Mouse (Mus musculus): ENCODE results near the gene Tra2b. TPM values are rescaled to one million over a fixed set of nuclear protein-coding genes. Genes with fewer than 3 reads are reported as not detected.
A peak's percentile ranks its signal among the peaks of the same experiment; 100 is the strongest.
"Not testable (repeated sequence)": the region's sequence is repeated elsewhere in the genome, so short reads cannot be mapped to it uniquely, and the experiment has no call there.

Gene Tra2b
- total RNA-seq, 1 experiment, result 249 TPM

- in situ Hi-C loops (cut with MboI; ENCODE audit: low sequenced_read_pairs in 2 of 2, unreplicated experiment in 2 of 2); H3K36me3 ChIP-seq (ENCODE audit: control insufficient read depth, insufficient read depth, low read length, poor library complexity, severe bottlenecking); DNase-seq (ENCODE audit: low read depth, low spot score); H3K27ac ChIP-seq (ENCODE audit: insufficient read depth, low read depth, low read length, poor library complexity, severe bottlenecking); H3K4me3 ChIP-seq (ENCODE audit: insufficient read depth in 1 of 2, low read depth in 1 of 2, low read length in 2 of 2, poor library complexity in 1 of 2, severe bottlenecking in 1 of 2); H3K4me1 ChIP-seq (ENCODE audit: control insufficient read depth in 2 of 2, insufficient read depth in 2 of 2, low read length in 2 of 2, poor library complexity in 1 of 2); H3K9ac ChIP-seq (ENCODE audit: insufficient read depth, low read depth, low read length, poor library complexity, severe bottlenecking); H3K9me3 ChIP-seq (ENCODE audit: control insufficient read depth, insufficient read depth, low read depth, low read length): not testable (repeated sequence)
- TF ChIP-seq ZNF384 (IDR thresholded peaks at IDR 0.05; ENCODE audit: low read depth, low read length), result peak; percentile 94
Measured at GRCm38 (mm10) chr16:22238402-22238801, 27.4 kb downstream of the Tra2b start.

- Histone ChIP-seq H3K9ac (ENCODE audit: insufficient read depth, low read depth, low read length, poor library complexity, severe bottlenecking) (no peak overlapping the region), H3K36me3 (ENCODE audit: control insufficient read depth, insufficient read depth, low read length, poor library complexity, severe bottlenecking) (peaks cover 2% of the 10 kb centered on the region; the same call in 1 of the 2 replicates), H3K27ac (ENCODE audit: insufficient read depth, low read depth, low read length, poor library complexity, severe bottlenecking) (no peak overlapping the region), H3K9me3 (ENCODE audit: control insufficient read depth, insufficient read depth, low read depth, low read length) (no peaks in the 10 kb centered on the region), H3K4me1 (ENCODE audit: control insufficient read depth in 2 of 2, insufficient read depth in 2 of 2, low read length in 2 of 2, poor library complexity in 1 of 2) (peaks cover 2 to 7% of the 10 kb centered on the region in 2 experiments; a peak in 3 of 4 replicates), H3K4me3 (ENCODE audit: insufficient read depth in 1 of 2, low read depth in 1 of 2, low read length in 2 of 2, poor library complexity in 1 of 2, severe bottlenecking in 1 of 2) (no peak overlapping the region)
- TF ChIP-seq ZNF384 (IDR thresholded peaks at IDR 0.05; ENCODE audit: low read depth, low read length) (no peak), CHD2 (IDR thresholded peaks at IDR 0.05; ENCODE audit: low read depth, low read length) (no peak), HCFC1 (IDR thresholded peaks at IDR 0.05; ENCODE audit: borderline replicate concordance, insufficient read depth, low read length) (no peak), MAFK (IDR thresholded peaks at IDR 0.05; ENCODE audit: insufficient read depth, low read depth, low read length) (no peak), ZC3H11A (IDR thresholded peaks at IDR 0.05; ENCODE audit: borderline replicate concordance, low read depth, low read length) (no peak)
- DNase-seq (ENCODE audit: low read depth, low spot score), result no peak
- in situ Hi-C loops (cut with MboI; ENCODE audit: low sequenced_read_pairs in 2 of 2, unreplicated experiment in 2 of 2), result no loop called here
Measured at GRCm38 (mm10) chr16:22236814-22237213, 29.0 kb downstream of the Tra2b start.

- in situ Hi-C loops (cut with MboI; ENCODE audit: low sequenced_read_pairs in 2 of 2, unreplicated experiment in 2 of 2), result no loop called here
- no peak for TF ChIP-seq HCFC1 (IDR thresholded peaks at IDR 0.05; ENCODE audit: borderline replicate concordance, insufficient read depth, low read length)
- TF ChIP-seq ZC3H11A (IDR thresholded peaks at IDR 0.05; ENCODE audit: borderline replicate concordance, low read depth, low read length), result no peak
- no peak for TF ChIP-seq CHD2 (IDR thresholded peaks at IDR 0.05; ENCODE audit: low read depth, low read length)
- no peak for TF ChIP-seq MAFK (IDR thresholded peaks at IDR 0.05; ENCODE audit: insufficient read depth, low read depth, low read length)
- TF ChIP-seq ZNF384 (IDR thresholded peaks at IDR 0.05; ENCODE audit: low read depth, low read length), result no peak
- no peak overlapping the region for H3K27ac ChIP-seq (ENCODE audit: insufficient read depth, low read depth, low read length, poor library complexity, severe bottlenecking)
- no peaks in the 10 kb centered on the region for H3K36me3 ChIP-seq (ENCODE audit: control insufficient read depth, insufficient read depth, low read length, poor library complexity, severe bottlenecking)
- DNase-seq (ENCODE audit: low read depth, low spot score), result peak; percentile 44
- H3K9ac ChIP-seq (ENCODE audit: insufficient read depth, low read depth, low read length, poor library complexity, severe bottlenecking), result no peak overlapping the region
- H3K4me3 ChIP-seq (ENCODE audit: insufficient read depth in 1 of 2, low read depth in 1 of 2, low read length in 2 of 2, poor library complexity in 1 of 2, severe bottlenecking in 1 of 2), result no peak overlapping the region
- H3K9me3 ChIP-seq (ENCODE audit: control insufficient read depth, insufficient read depth, low read depth, low read length), result no peaks in the 10 kb centered on the region
- H3K4me1 ChIP-seq (ENCODE audit: control insufficient read depth in 2 of 2, insufficient read depth in 2 of 2, low read length in 2 of 2, poor library complexity in 1 of 2), result peaks cover 2 to 7% of the 10 kb centered on the region in 2 experiments; a peak in 3 of 4 replicates
Measured at GRCm38 (mm10) chr16:22234535-22234934, 31.3 kb downstream of the Tra2b start.

- H3K9me3 ChIP-seq (ENCODE audit: control insufficient read depth, insufficient read depth, low read depth, low read length); DNase-seq (ENCODE audit: low read depth, low spot score); H3K4me3 ChIP-seq (ENCODE audit: insufficient read depth in 1 of 2, low read depth in 1 of 2, low read length in 2 of 2, poor library complexity in 1 of 2, severe bottlenecking in 1 of 2); H3K36me3 ChIP-seq (ENCODE audit: control insufficient read depth, insufficient read depth, low read length, poor library complexity, severe bottlenecking); H3K27ac ChIP-seq (ENCODE audit: insufficient read depth, low read depth, low read length, poor library complexity, severe bottlenecking); in situ Hi-C loops (cut with MboI; ENCODE audit: low sequenced_read_pairs in 2 of 2, unreplicated experiment in 2 of 2); H3K9ac ChIP-seq (ENCODE audit: insufficient read depth, low read depth, low read length, poor library complexity, severe bottlenecking); H3K4me1 ChIP-seq (ENCODE audit: control insufficient read depth in 2 of 2, insufficient read depth in 2 of 2, low read length in 2 of 2, poor library complexity in 1 of 2): not testable (repeated sequence)
Measured at GRCm38 (mm10) chr16:22230276-22230675, 35.5 kb downstream of the Tra2b start.

- Histone ChIP-seq H3K4me1 (ENCODE audit: control insufficient read depth in 2 of 2, insufficient read depth in 2 of 2, low read length in 2 of 2, poor library complexity in 1 of 2) (peaks cover 0 to 7% of the 10 kb centered on the region in 2 experiments; a peak in 2 of 4 replicates), H3K36me3 (ENCODE audit: control insufficient read depth, insufficient read depth, low read length, poor library complexity, severe bottlenecking) (no peaks in the 10 kb centered on the region), H3K4me3 (ENCODE audit: insufficient read depth in 1 of 2, low read depth in 1 of 2, low read length in 2 of 2, poor library complexity in 1 of 2, severe bottlenecking in 1 of 2) (no peak overlapping the region), H3K27ac (ENCODE audit: insufficient read depth, low read depth, low read length, poor library complexity, severe bottlenecking) (no peak overlapping the region), H3K9me3 (ENCODE audit: control insufficient read depth, insufficient read depth, low read depth, low read length) (no peaks in the 10 kb centered on the region), H3K9ac (ENCODE audit: insufficient read depth, low read depth, low read length, poor library complexity, severe bottlenecking) (no peak overlapping the region)
- no peak for TF ChIP-seq MAFK (IDR thresholded peaks at IDR 0.05; ENCODE audit: insufficient read depth, low read depth, low read length)
- no peak for DNase-seq (ENCODE audit: low read depth, low spot score)
- in situ Hi-C loops (cut with MboI; ENCODE audit: low sequenced_read_pairs in 2 of 2, unreplicated experiment in 2 of 2), result no loop called here
Measured at GRCm38 (mm10) chr16:22203501-22203900, 62.3 kb downstream of the Tra2b start.
